Comparison of ENCODE assay signal across 17 mouse cellular contexts in the genomic region with DNA sequence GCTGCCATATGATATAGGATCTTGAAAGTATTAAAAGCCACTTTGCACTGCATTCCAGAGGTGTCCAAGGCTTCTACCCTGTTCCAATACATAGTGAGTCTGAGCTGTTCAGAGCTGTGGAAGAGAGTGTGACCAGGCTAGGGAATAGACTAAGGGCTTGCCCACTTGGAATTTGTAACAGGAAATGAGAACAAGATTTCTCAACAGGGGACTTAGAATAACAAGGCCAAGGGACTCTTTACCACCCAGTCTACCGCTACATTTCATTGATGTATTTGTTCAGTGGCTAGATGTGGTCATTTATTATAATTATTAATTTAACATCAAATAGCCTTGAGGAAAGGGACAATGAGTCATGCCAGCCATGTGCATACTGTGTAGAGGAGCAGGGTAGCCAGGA.
"Had no signal": no experiment of that assay in that cellular context is flagged by ENCODE, and none has a peak within 500 bp of the region (broad histone marks: within the 10 kb centered on the region; RNA-seq: fewer than 3 reads in every experiment).

No protein-coding gene starts in this region.

- H3K4me3 ChIP-seq: midbrain, embryonic 10.5 days; midbrain, embryonic 12.5 days; myocyte; neural tube, embryonic 13.5 days; neural tube, embryonic 15.5 days had no signal

- H3K4me2 ChIP-seq: lung, embryonic 14.5 days; midbrain, embryonic 12.5 days; neural tube, embryonic 13.5 days; neural tube, embryonic 15.5 days had no signal

- ATAC-seq: midbrain, embryonic 16.5 days had no signal

- H3K9ac ChIP-seq: liver, embryonic 14.5 days; lung, embryonic 14.5 days; midbrain, embryonic 12.5 days; neural tube, embryonic 13.5 days; neural tube, embryonic 15.5 days had no signal

- H3K36me3 ChIP-seq: midbrain, embryonic 10.5 days; midbrain, embryonic 12.5 days; neural tube, embryonic 13.5 days; neural tube, embryonic 15.5 days had no signal

- H3K4me1 ChIP-seq: midbrain, embryonic 10.5 days; midbrain, embryonic 12.5 days; neural tube, embryonic 13.5 days; neural tube, embryonic 15.5 days had no signal

- H3K9me3 ChIP-seq: midbrain, embryonic 10.5 days; neural tube, embryonic 15.5 days had no signal

- DNase-seq: lung, embryonic 14.5 days; midbrain, embryonic 14.5 days; retina, postnatal 1 day; right cerebral cortex, adult 18-20 months; right cerebral cortex, postnatal 25 days; right cerebral cortex, postnatal 4 days; spleen, adult 18-20 months; thymus, adult 18-20 months; thymus, postnatal 14 days; thymus, postnatal 36 days had no signal

- H3K27ac ChIP-seq: liver, embryonic 14.5 days; midbrain, embryonic 10.5 days; midbrain, embryonic 12.5 days; neural tube, embryonic 13.5 days; neural tube, embryonic 15.5 days had no signal

- H3K27me3 ChIP-seq: midbrain, embryonic 12.5 days; neural tube, embryonic 13.5 days; neural tube, embryonic 15.5 days had no signal
